Mouse (Mus musculus) forebrain, postnatal 0 days (tissue): ENCODE data around the gene Tlcd1. TPM values are rescaled to one million over a fixed set of nuclear protein-coding genes. Genes with fewer than 3 reads are reported as not detected.

Source experiments
- ATAC-seq: fragments of 200-750 bp; cut with Nextera tagmentation; 2 replicates; pipeline ENCODE4 v1.8.0; 2017; ENCODE audit warnings: mild to moderate bottlenecking, moderate library complexity
- DNase-seq: peaks from one replicate; pipeline ENCODE4 v3.0.0-alpha.2; 2015
- H3K27ac ChIP-seq: fragments of 300-500 bp; sonication (generic); 2 replicates; pipeline ENCODE4 v1.5.1; 2014; ENCODE audit warnings: low read depth, mild to moderate bottlenecking, antibody characterized with exemption, low read length, moderate library complexity, mixed read lengths
- H3K27me3 ChIP-seq: fragments of 300-500 bp; sonication (generic); 2 replicates; pipeline ENCODE4 v1.6.1; 2014; ENCODE audit warnings: mild to moderate bottlenecking, low read length, mixed read lengths; ENCODE audit not compliant: insufficient read depth
- H3K36me3 ChIP-seq: fragments of 300-500 bp; sonication (generic); 2 replicates; pipeline ENCODE4 v1.6.1; 2014; ENCODE audit warnings: mild to moderate bottlenecking, moderate library complexity; ENCODE audit not compliant: insufficient read depth
- H3K4me1 ChIP-seq: fragments of 300-500 bp; sonication (generic); 2 replicates; pipeline ENCODE4 v1.6.1; 2014; ENCODE audit warnings: antibody characterized with exemption; ENCODE audit not compliant: insufficient read depth
- H3K4me2 ChIP-seq: fragments of 300-500 bp; sonication (generic); 2 replicates; pipeline ENCODE4 v1.6.1; 2014; ENCODE audit warnings: low read depth, mild to moderate bottlenecking, moderate library complexity
- H3K4me3 ChIP-seq: fragments of 300-500 bp; sonication (generic); 2 replicates; pipeline ENCODE4 v1.5.1; 2014; ENCODE audit warnings: low read depth, low read length, mixed read lengths
- H3K9ac ChIP-seq: fragments of 300-500 bp; sonication (generic); 2 replicates; pipeline ENCODE4 v1.6.1; 2014; ENCODE audit warnings: mild to moderate bottlenecking
- H3K9me3 ChIP-seq: fragments of 300-500 bp; sonication (generic); 2 replicates; pipeline ENCODE4 v1.6.1; 2016; ENCODE audit warnings: low read length
- CTCF ChIP-seq: sonication (generic); IDR thresholded peaks from 2 replicates; pipeline ENCODE4 v1.5.1; 2016; ENCODE audit warnings: antibody characterized with exemption, control low read depth, low read depth
- WGBS: fragments of 180-500 bp; shearing (Covaris S2); extraction: QIAGEN DNeasy Blood & Tissue Kit; methylation state at CpG from one replicate; pipeline ENCODE4 v1.1.7; 2014; 5-methylcytosine and 5-hydroxymethylcytosine counted together
- polyA plus RNA-seq: library from polyadenylated mRNA; unstranded; fragments of >200 nt; fragmentation: Nextera tagmentation; extraction: Ambion mirVana; gene quantifications from 2 replicates; pipeline ENCODE4 v1.2.1, GENCODE M21; 2015
- total RNA-seq: library from RNA; depleted of rRNA; stranded (reverse); fragments of >200 nt; gene quantifications from 2 replicates; pipeline ENCODE4 v1.2.3, GENCODE M21; 2014

Tlcd1 gene
- total and polyA plus RNA-seq, 2 experiments from 2014 or later, result 15.3 to 19.0 TPM

- Histone ChIP-seq H3K4me2 (no peak overlapping the region), H3K27ac (no peak overlapping the region), H3K36me3 (peaks cover 55% of the 10 kb centered on the region), H3K9me3 (no peaks in the 10 kb centered on the region), H3K4me1 (peaks cover 8% of the 10 kb centered on the region), H3K9ac (no peak overlapping the region), H3K4me3 (no peak overlapping the region), H3K27me3 (no peaks in the 10 kb centered on the region)
- TF ChIP-seq CTCF, result no peak
- DNase-seq, result no peak
- no peak for ATAC-seq
- 82% methylated on average over 3 of the region's 3 CpGs for WGBS
These were observed 15.8 kb upstream of the Tlcd1 start for GRCm38 (mm10) chr11:78160675-78161074.

- Histone ChIP-seq H3K27ac (no peak overlapping the region), H3K4me2 (no peak overlapping the region), H3K9me3 (no peaks in the 10 kb centered on the region), H3K4me3 (no peak overlapping the region), H3K4me1 (peaks cover 13% of the 10 kb centered on the region), H3K9ac (no peak overlapping the region), H3K36me3 (peaks cover 52% of the 10 kb centered on the region), H3K27me3 (no peaks in the 10 kb centered on the region)
- ATAC-seq (no peak), DNase-seq (no peak)
- 92% methylated on average over 14 of the region's 14 CpGs for WGBS
- no peak for TF ChIP-seq CTCF
These were observed 15.3 kb upstream of the Tlcd1 start for GRCm38 (mm10) chr11:78161169-78161568.

- peak; percentile 40 for DNase-seq
- H3K36me3 ChIP-seq, result peaks cover 46% of the 10 kb centered on the region
- H3K4me3 ChIP-seq, result no peak overlapping the region
- H3K27me3 ChIP-seq, result no peaks in the 10 kb centered on the region
- no peak for TF ChIP-seq CTCF
- peak overlapping the region; percentile 89; the same call in 1 of the 2 replicates for H3K4me2 ChIP-seq
- H3K9ac ChIP-seq, result no peak overlapping the region
- peaks cover 13% of the 10 kb centered on the region for H3K4me1 ChIP-seq
- no peak for ATAC-seq
- WGBS, result 45% methylated on average over 4 of the region's 4 CpGs
- peak overlapping the region; percentile 96 for H3K27ac ChIP-seq
- no peaks in the 10 kb centered on the region for H3K9me3 ChIP-seq
These were observed 14.5 kb upstream of the Tlcd1 start for GRCm38 (mm10) chr11:78161968-78162367.

GRCm38 (mm10) chr11:78162504-78162903, 14.0 kb upstream of the Tlcd1 start:
- Histone ChIP-seq H3K36me3 (peaks cover 43% of the 10 kb centered on the region), H3K4me1 (peaks cover 13% of the 10 kb centered on the region), H3K4me2 (peak overlapping the region; percentile 89), H3K9me3 (no peaks in the 10 kb centered on the region), H3K27ac (peak overlapping the region; percentile 96), H3K9ac (peak overlapping the region; percentile 10; the same call in 1 of the 2 replicates), H3K27me3 (no peaks in the 10 kb centered on the region), H3K4me3 (peak overlapping the region; percentile 67; the same call in 1 of the 2 replicates)
- DNase-seq (peak; percentile 59), ATAC-seq (no peak)
- TF ChIP-seq CTCF, result no peak
- 14% methylated on average over 6 of the region's 6 CpGs for WGBS

GRCm38 (mm10) chr11:78163045-78163444, 13.5 kb upstream of the Tlcd1 start:
- H3K9ac ChIP-seq, result peak overlapping the region; percentile 89
- no peaks in the 10 kb centered on the region for H3K27me3 ChIP-seq
- H3K4me3 ChIP-seq, result peak overlapping the region; percentile 67
- no peaks in the 10 kb centered on the region for H3K9me3 ChIP-seq
- no peak for ATAC-seq
- peak overlapping the region; percentile 96 for H3K27ac ChIP-seq
- H3K36me3 ChIP-seq, result peaks cover 38% of the 10 kb centered on the region
- 85% methylated on average over 2 of the region's 2 CpGs for WGBS
- no peak for TF ChIP-seq CTCF
- H3K4me1 ChIP-seq, result peaks cover 13% of the 10 kb centered on the region
- H3K4me2 ChIP-seq, result peak overlapping the region; percentile 89
- DNase-seq, result no peak

DNA sequence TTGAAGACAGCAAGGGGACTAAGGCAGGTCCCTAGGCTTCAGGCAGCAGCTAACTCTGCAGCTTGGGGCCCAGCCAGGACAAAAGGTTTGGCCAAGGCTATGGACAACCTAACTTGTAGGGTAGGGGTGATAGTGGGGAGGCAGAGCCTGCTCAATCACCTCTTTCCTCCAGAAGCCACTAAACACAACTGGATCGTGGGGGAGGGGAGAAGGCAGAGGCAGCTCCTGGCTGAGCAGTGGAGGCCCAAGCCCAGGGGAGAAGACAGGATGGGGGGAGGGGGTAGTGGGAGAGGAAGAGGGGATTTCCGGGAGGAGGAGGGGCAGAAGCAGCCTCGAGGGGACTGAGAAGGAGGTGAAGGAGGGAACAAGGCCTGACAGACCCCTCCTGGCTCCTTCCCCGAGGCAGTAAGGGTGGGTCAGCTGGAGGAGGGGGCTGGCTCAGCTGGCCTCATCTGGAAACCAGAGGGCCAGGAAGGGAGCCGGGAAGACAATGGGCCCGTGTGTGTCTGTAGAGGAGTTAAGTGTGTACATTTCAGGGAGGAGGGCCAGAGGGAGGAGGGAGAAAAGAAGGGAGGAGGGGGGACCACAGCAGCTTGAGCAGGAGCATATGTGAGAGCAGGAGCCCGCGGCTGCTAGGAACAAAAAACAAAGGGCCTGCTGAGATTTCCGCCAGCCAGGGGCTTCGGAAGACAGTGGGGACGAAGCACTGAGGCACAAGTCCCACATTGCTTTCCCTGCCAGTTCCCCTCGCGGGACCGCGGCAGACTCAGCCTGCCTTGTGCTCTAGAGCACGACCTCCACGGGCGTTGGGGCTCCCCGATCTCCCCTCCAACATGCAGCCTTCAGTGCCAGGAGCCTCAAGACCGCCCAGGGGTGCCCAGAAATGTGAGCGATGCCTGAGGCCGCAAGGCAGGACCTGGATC, 12.6 kb upstream of the Tlcd1 start:
- Histone ChIP-seq H3K4me3 (peak overlapping the region; percentile 67), H3K27me3 (no peaks in the 10 kb centered on the region), H3K36me3 (peaks cover 29% of the 10 kb centered on the region), H3K4me2 (peak overlapping the region; percentile 89), H3K4me1 (peaks cover 13% of the 10 kb centered on the region), H3K27ac (peak overlapping the region; percentile 96), H3K9ac (peak overlapping the region; percentile 89), H3K9me3 (no peaks in the 10 kb centered on the region)
- no peak for TF ChIP-seq CTCF
- ATAC-seq (peak; percentile 40), DNase-seq (peak; percentile 75)
- 4% methylated on average over 22 of the region's 22 CpGs for WGBS

DNA sequence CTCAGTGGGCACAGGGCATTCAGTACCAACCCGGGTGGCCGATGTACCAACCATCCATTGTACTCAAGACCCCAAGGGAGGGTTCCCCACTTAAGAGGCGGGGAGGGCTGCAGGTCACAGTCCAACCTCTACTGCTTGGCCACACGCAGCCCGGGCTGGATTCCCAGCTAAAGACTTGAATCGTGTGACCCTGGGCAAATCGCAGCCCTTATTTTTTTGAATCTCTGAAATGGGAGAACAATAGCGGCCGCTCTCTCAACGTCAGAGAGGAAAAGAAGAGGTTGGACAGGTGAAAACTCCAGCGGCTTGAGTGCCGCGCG, 11.9 kb upstream of the Tlcd1 start:
- 0% methylated on average over 14 of the region's 14 CpGs for WGBS
- Histone ChIP-seq H3K4me2 (peak overlapping the region; percentile 89), H3K36me3 (peaks cover 25% of the 10 kb centered on the region), H3K4me3 (peak overlapping the region; percentile 67), H3K27ac (peak overlapping the region; percentile 96), H3K9ac (peak overlapping the region; percentile 89), H3K27me3 (no peaks in the 10 kb centered on the region), H3K4me1 (peaks cover 13% of the 10 kb centered on the region), H3K9me3 (no peaks in the 10 kb centered on the region)
- ATAC-seq, result no peak; the same call in 1 of the 2 replicates
- no peak for TF ChIP-seq CTCF
- no peak for DNase-seq
